Mouse (Mus musculus) embryonic facial prominence, embryonic 13.5 days (tissue): ENCODE measurements around the gene Stx6. TPM values are rescaled to one million over a fixed set of nuclear protein-coding genes. Genes with fewer than 3 reads are reported as not detected.
"Not testable (repeated sequence)": the region's sequence is repeated elsewhere in the genome, so short reads cannot be mapped to it uniquely, and the experiment has no call there.

Experiments
- ATAC-seq: fragments of 200-750 bp; cut with Nextera tagmentation; 2 replicates; pipeline ENCODE4 v1.8.0; 2017; ENCODE audit warnings: low read depth; ENCODE audit not compliant: insufficient number of reproducible peaks, insufficient read depth, low FRiP score, low TSS enrichment
- H3K27ac ChIP-seq: fragments of 300-500 bp; sonication (generic); 2 replicates; pipeline ENCODE4 v1.5.1; 2015; ENCODE audit warnings: moderate library complexity, mild to moderate bottlenecking, inconsistent platforms
- H3K27me3 ChIP-seq: fragments of 300-500 bp; sonication (generic); 2 replicates; pipeline ENCODE4 v1.6.1; 2015; ENCODE audit warnings: mild to moderate bottlenecking, inconsistent platforms
- H3K36me3 ChIP-seq: fragments of 300-500 bp; sonication (generic); 2 replicates; pipeline ENCODE4 v1.6.1; 2015; ENCODE audit warnings: mild to moderate bottlenecking, inconsistent platforms
- H3K4me1 ChIP-seq: fragments of 300-500 bp; sonication (generic); 2 replicates; pipeline ENCODE4 v1.6.1; 2015; ENCODE audit warnings: inconsistent platforms
- H3K4me2 ChIP-seq: fragments of 300-500 bp; sonication (generic); 2 replicates; pipeline ENCODE4 v1.6.1; 2015; ENCODE audit warnings: moderate library complexity, mild to moderate bottlenecking, inconsistent platforms
- H3K4me3 ChIP-seq: fragments of 300-500 bp; sonication (generic); 2 replicates; pipeline ENCODE4 v1.5.1; 2015; ENCODE audit warnings: mild to moderate bottlenecking, inconsistent platforms
- H3K9ac ChIP-seq: fragments of 300-500 bp; sonication (generic); 2 replicates; pipeline ENCODE4 v1.6.1; 2015; ENCODE audit warnings: mild to moderate bottlenecking, inconsistent platforms
- H3K9me3 ChIP-seq: fragments of 300-500 bp; sonication (generic); 2 replicates; pipeline ENCODE4 v1.6.1; 2016; ENCODE audit warnings: inconsistent platforms
- WGBS: fragments of 180-500 bp; shearing (Covaris S2); methylation state at CpG from one replicate; pipeline ENCODE4 v1.1.7; 2015; ENCODE audit warnings: mixed read lengths; 5-methylcytosine and 5-hydroxymethylcytosine counted together
- polyA plus RNA-seq: library from polyadenylated mRNA; unstranded; fragments of >200 nt; fragmentation: Nextera tagmentation; extraction: Ambion mirVana; gene quantifications from 2 replicates; pipeline ENCODE4 v1.2.1, GENCODE M21; 2015

The Stx6 gene
- polyA plus RNA-seq, 1 experiment from 2014 or later, result 97.1 TPM

DNA sequence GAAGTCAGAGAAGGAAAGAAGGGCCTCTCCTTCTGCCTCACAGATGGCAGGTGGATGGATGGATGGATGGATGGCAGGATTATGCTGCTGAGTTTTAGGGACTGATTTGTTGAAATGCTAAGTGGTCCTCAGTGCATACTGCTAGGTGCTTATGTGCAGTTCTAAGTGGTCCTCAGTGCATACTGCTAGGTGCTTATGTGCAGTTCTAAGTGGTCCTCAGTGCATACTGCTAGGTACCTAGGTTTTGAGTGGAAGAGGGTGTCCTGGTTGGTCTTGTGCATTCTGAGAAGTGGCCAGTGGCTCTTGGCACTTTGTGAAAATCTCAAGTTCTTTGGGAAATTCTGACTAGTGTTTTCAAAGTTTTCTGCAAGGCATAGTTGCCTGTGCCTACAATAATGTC is 11.4 kb downstream of the Stx6 start:
- no peak overlapping the region for H3K4me2 ChIP-seq
- H3K4me1 ChIP-seq, result peaks cover 12% of the 10 kb centered on the region; the same call in 1 of the 2 replicates
- H3K9ac ChIP-seq, result no peak overlapping the region
- H3K36me3 ChIP-seq, result peaks cover 7% of the 10 kb centered on the region
- H3K4me3 ChIP-seq, result no peak overlapping the region
- no peak overlapping the region for H3K27ac ChIP-seq
- no peaks in the 10 kb centered on the region for H3K27me3 ChIP-seq
- no peaks in the 10 kb centered on the region for H3K9me3 ChIP-seq
- no peak for ATAC-seq

- ATAC-seq, result no peak
- Histone ChIP-seq H3K27me3 (no peaks in the 10 kb centered on the region), H3K4me1 (peaks cover 10% of the 10 kb centered on the region; the same call in 1 of the 2 replicates), H3K9me3 (no peaks in the 10 kb centered on the region), H3K4me3 (no peak overlapping the region), H3K36me3 (peaks cover 31% of the 10 kb centered on the region), H3K27ac (no peak overlapping the region), H3K9ac (no peak overlapping the region), H3K4me2 (no peak overlapping the region)
- WGBS, result 87% methylated on average over 3 of the region's 3 CpGs
Observed at GRCm38 (mm10) chr1:155172895-155173643, 14.6 kb downstream of the Stx6 start.

DNA sequence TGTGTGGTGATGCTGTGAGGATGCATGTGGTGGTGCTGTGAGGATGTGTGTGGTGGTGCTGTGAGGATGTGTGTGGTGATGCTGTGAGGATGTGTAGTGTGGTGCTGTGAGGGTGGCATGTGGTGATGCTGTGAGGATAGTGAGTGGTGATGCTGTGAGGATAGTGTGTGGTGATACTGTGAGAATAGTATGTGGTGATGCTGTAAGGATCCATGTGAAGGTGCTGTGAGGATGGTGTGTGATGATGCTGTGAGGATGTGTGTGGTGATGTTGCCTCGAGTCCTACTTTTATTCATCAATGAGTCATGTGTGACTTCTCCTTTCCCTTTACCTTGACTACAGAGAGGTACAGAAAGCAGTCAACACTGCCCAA is 15.1 kb downstream of the Stx6 start:
- not testable (repeated sequence) for H3K27ac ChIP-seq, H3K27me3 ChIP-seq, H3K9me3 ChIP-seq, ATAC-seq, H3K4me2 ChIP-seq, H3K4me3 ChIP-seq, H3K4me1 ChIP-seq, H3K9ac ChIP-seq
- 79% methylated on average over 1 of the region's 1 CpGs for WGBS
- H3K36me3 ChIP-seq, result peaks cover 33% of the 10 kb centered on the region

GRCm38 (mm10) chr1:155174424-155174823 is 15.9 kb downstream of the Stx6 start:
- 86% methylated on average over 1 of the region's 1 CpGs for WGBS
- no peak overlapping the region for H3K4me2 ChIP-seq

GRCm38 (mm10) chr1:155178192-155178924 is 19.8 kb downstream of the Stx6 start:
- Histone ChIP-seq H3K4me2 (no peak overlapping the region), H3K4me1 (no peaks in the 10 kb centered on the region), H3K27me3 (no peaks in the 10 kb centered on the region), H3K36me3 (peaks cover 65% of the 10 kb centered on the region), H3K9me3 (no peaks in the 10 kb centered on the region), H3K27ac (no peak overlapping the region), H3K4me3 (no peak overlapping the region), H3K9ac (no peak overlapping the region)
- 82% methylated on average over 2 of the region's 2 CpGs for WGBS
- ATAC-seq, result no peak

More at GRCm38 (mm10) chr1:155174424-155174823, 15.9 kb downstream of the Stx6 start:
- no peaks in the 10 kb centered on the region for H3K9me3 ChIP-seq
- no peak overlapping the region for H3K9ac ChIP-seq
- H3K4me1 ChIP-seq, result 0 out of 2 replicates have a peak, but pooled peaks cover 4% of the 10 kb centered on the region
- H3K27ac ChIP-seq, result no peak overlapping the region
- H3K4me3 ChIP-seq, result no peak overlapping the region
- H3K36me3 ChIP-seq, result peaks cover 40% of the 10 kb centered on the region
- no peaks in the 10 kb centered on the region for H3K27me3 ChIP-seq
- no peak for ATAC-seq

- 76% methylated on average over 3 of the region's 3 CpGs for WGBS
- H3K36me3 ChIP-seq, result peaks cover 53% of the 10 kb centered on the region
- no peak overlapping the region for H3K27ac ChIP-seq
- no peak overlapping the region for H3K4me2 ChIP-seq
- no peaks in the 10 kb centered on the region for H3K9me3 ChIP-seq
- no peak for ATAC-seq
- H3K27me3 ChIP-seq, result no peaks in the 10 kb centered on the region
- no peak overlapping the region for H3K4me3 ChIP-seq
- no peak overlapping the region for H3K9ac ChIP-seq
- H3K4me1 ChIP-seq, result no peaks in the 10 kb centered on the region
Observed at GRCm38 (mm10) chr1:155184191-155184590, 25.7 kb downstream of the Stx6 start.

- H3K36me3 ChIP-seq, result peaks cover 61% of the 10 kb centered on the region
- H3K27me3 ChIP-seq, result no peaks in the 10 kb centered on the region
- no peak overlapping the region for H3K4me3 ChIP-seq
- H3K4me1 ChIP-seq, result peaks cover 9% of the 10 kb centered on the region; the same call in 1 of the 2 replicates
- 87% methylated on average over 4 of the region's 4 CpGs for WGBS
- no peak overlapping the region for H3K4me2 ChIP-seq
- H3K9ac ChIP-seq, result no peak overlapping the region
- H3K9me3 ChIP-seq, result no peaks in the 10 kb centered on the region
- H3K27ac ChIP-seq, result no peak overlapping the region
- no peak for ATAC-seq
Observed at GRCm38 (mm10) chr1:155188656-155189055, 30.1 kb downstream of the Stx6 start.

- no peak overlapping the region for H3K9ac ChIP-seq
- peaks cover 9% of the 10 kb centered on the region; the same call in 1 of the 2 replicates for H3K4me1 ChIP-seq
- H3K9me3 ChIP-seq, result no peaks in the 10 kb centered on the region
- no peak overlapping the region for H3K4me2 ChIP-seq
- H3K4me3 ChIP-seq, result no peak overlapping the region
- no peak for ATAC-seq
- 94% methylated on average over 8 of the region's 8 CpGs for WGBS
- H3K27ac ChIP-seq, result no peak overlapping the region
- peaks cover 72% of the 10 kb centered on the region for H3K36me3 ChIP-seq
- no peaks in the 10 kb centered on the region for H3K27me3 ChIP-seq
Observed at GRCm38 (mm10) chr1:155191219-155191618, 32.7 kb downstream of the Stx6 start.

- Histone ChIP-seq H3K4me2 (no peak overlapping the region), H3K27me3 (no peaks in the 10 kb centered on the region), H3K9me3 (no peaks in the 10 kb centered on the region), H3K27ac (no peak overlapping the region), H3K4me3 (no peak overlapping the region), H3K36me3 (peaks cover 72% of the 10 kb centered on the region), H3K4me1 (peaks cover 9% of the 10 kb centered on the region; the same call in 1 of the 2 replicates), H3K9ac (no peak overlapping the region)
- no peak for ATAC-seq
- WGBS, result 81% methylated on average over 2 of the region's 2 CpGs
Observed at GRCm38 (mm10) chr1:155191671-155192070, 33.2 kb downstream of the Stx6 start.

GRCm38 (mm10) chr1:155192805-155193368 is 34.4 kb downstream of the Stx6 start:
- WGBS, result 63% methylated on average over 15 of the region's 15 CpGs
- Histone ChIP-seq H3K9me3 (no peaks in the 10 kb centered on the region), H3K36me3 (peaks cover 76% of the 10 kb centered on the region), H3K4me2 (no peak overlapping the region), H3K27ac (no peak overlapping the region), H3K4me3 (no peak overlapping the region), H3K4me1 (peaks cover 9% of the 10 kb centered on the region; the same call in 1 of the 2 replicates), H3K27me3 (no peaks in the 10 kb centered on the region), H3K9ac (no peak overlapping the region)
- no peak for ATAC-seq

DNA sequence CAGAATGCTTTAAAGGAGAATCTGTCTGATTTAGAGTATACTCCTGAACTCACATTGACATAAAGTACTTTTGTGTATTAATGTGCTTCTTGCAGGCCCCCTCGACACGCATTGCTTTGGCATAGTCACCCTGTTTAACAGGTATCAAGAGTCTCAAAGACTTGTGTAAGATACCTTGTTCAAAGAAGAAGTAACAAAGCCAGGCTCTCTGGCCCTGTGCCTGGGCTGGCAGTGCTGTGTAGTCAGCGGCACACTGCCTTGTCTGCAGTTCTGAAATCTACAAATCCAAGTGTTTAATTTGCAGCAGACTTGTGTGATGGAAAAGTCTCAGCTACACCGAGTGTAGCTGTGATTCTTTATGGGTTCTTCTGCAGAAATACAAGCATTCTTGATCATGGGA is 38.2 kb downstream of the Stx6 start:
- H3K9ac ChIP-seq, result no peak overlapping the region
- no peak overlapping the region for H3K27ac ChIP-seq
- H3K4me2 ChIP-seq, result no peak overlapping the region
- H3K4me3 ChIP-seq, result no peak overlapping the region
- H3K27me3 ChIP-seq, result no peaks in the 10 kb centered on the region
- ATAC-seq, result no peak
- WGBS, result 78% methylated on average over 4 of the region's 4 CpGs
- peaks cover 73% of the 10 kb centered on the region for H3K36me3 ChIP-seq
- H3K9me3 ChIP-seq, result no peaks in the 10 kb centered on the region
- peaks cover 13% of the 10 kb centered on the region; the same call in 1 of the 2 replicates for H3K4me1 ChIP-seq
